Mouse (Mus musculus): Measurements from ENCODE around the gene Vmn1r192. TPM values are rescaled to one million over a fixed set of nuclear protein-coding genes. Genes with fewer than 3 reads are reported as not detected.
"Not testable (repeated sequence)": the region's sequence is repeated elsewhere in the genome, so short reads cannot be mapped to it uniquely, and the experiment has no call there.

Gene Vmn1r192
- not detected in 2 replicates for polyA plus RNA-seq (2015; fragmentation: Nextera tagmentation; extraction: Ambion mirVana)

- H3K4me2 ChIP-seq = no peak within 1 kb of the TSS
- no peaks in the 10 kb centered on the region for H3K36me3 ChIP-seq
- H3K4me3 ChIP-seq = no peak within 1 kb of the TSS
- no peaks in the 10 kb centered on the region for H3K4me1 ChIP-seq (replicated peaks)
- no peak for ATAC-seq (ENCODE audit: low FRiP score)
- no peak within 1 kb of the TSS for H3K27ac ChIP-seq
- H3K9me3 ChIP-seq = no peaks in the 10 kb centered on the region
- no peaks in the 10 kb centered on the region for H3K27me3 ChIP-seq
- no peak within 1 kb of the TSS for H3K9ac ChIP-seq
Observed at GRCm38 (mm10) chr13:22191041-22191440, at the start of gene Vmn1r192. Vmn1r192 (minus strand) TSS chr13:22191141.

GRCm38 (mm10) chr13:22223060-22223459, 32.1 kb upstream of the Vmn1r192 start, which contains the start of gene Vmn1r193:
Vmn1r193 (minus strand) TSS chr13:22223160.
- not testable (repeated sequence) for H3K36me3 ChIP-seq; H3K4me1 ChIP-seq (replicated peaks); ATAC-seq (ENCODE audit: low FRiP score); H3K4me2 ChIP-seq; H3K9ac ChIP-seq; H3K9me3 ChIP-seq; H3K27me3 ChIP-seq; H3K27ac ChIP-seq; H3K4me3 ChIP-seq
- 80% methylated on average over 1 of the region's 1 CpGs for WGBS

- H3K36me3 ChIP-seq; H3K9ac ChIP-seq; H3K4me2 ChIP-seq; H3K4me1 ChIP-seq (replicated peaks); H3K27ac ChIP-seq; H3K9me3 ChIP-seq; ATAC-seq (ENCODE audit: low FRiP score); H3K4me3 ChIP-seq; H3K27me3 ChIP-seq: not testable (repeated sequence)
- WGBS = 71% methylated on average over 3 of the region's 3 CpGs
Observed at GRCm38 (mm10) chr13:22192756-22193155, 1.8 kb upstream of the Vmn1r192 start.

GRCm38 (mm10) chr13:22190385-22190784, 556 bp downstream of the Vmn1r192 start:
- H3K9me3 ChIP-seq = no peaks in the 10 kb centered on the region
- 82% methylated on average over 2 of the region's 2 CpGs for WGBS
- H3K4me1 ChIP-seq (replicated peaks) = no peaks in the 10 kb centered on the region
- no peaks in the 10 kb centered on the region for H3K36me3 ChIP-seq
- no peak overlapping the region for H3K4me3 ChIP-seq
- no peak overlapping the region for H3K9ac ChIP-seq
- no peak for ATAC-seq (ENCODE audit: low FRiP score)
- H3K27ac ChIP-seq = no peak overlapping the region
- H3K4me2 ChIP-seq = no peak overlapping the region
- no peaks in the 10 kb centered on the region for H3K27me3 ChIP-seq

GRCm38 (mm10) chr13:22189313-22189712, 1.6 kb downstream of the Vmn1r192 start:
- H3K27ac ChIP-seq = no peak overlapping the region
- 95% methylated on average over 2 of the region's 2 CpGs for WGBS
- H3K9ac ChIP-seq = no peak overlapping the region
- H3K4me2 ChIP-seq = no peak overlapping the region
- no peaks in the 10 kb centered on the region for H3K36me3 ChIP-seq
- H3K4me1 ChIP-seq (replicated peaks) = no peaks in the 10 kb centered on the region
- H3K9me3 ChIP-seq = no peaks in the 10 kb centered on the region
- no peak overlapping the region for H3K4me3 ChIP-seq
- H3K27me3 ChIP-seq = no peaks in the 10 kb centered on the region
- no peak for ATAC-seq (ENCODE audit: low FRiP score)

- WGBS = 67% methylated on average over 1 of the region's 1 CpGs
Observed at GRCm38 (mm10) chr13:22183869-22184268, 7.1 kb downstream of the Vmn1r192 start, which contains the start of gene Vmn1r191. Vmn1r191 (minus strand) TSS chr13:22183969.

GRCm38 (mm10) chr13:22168416-22168815, 22.5 kb downstream of the Vmn1r192 start:
- H3K36me3 ChIP-seq = no peaks in the 10 kb centered on the region
- WGBS = 92% methylated on average over 15 of the region's 15 CpGs
- H3K9ac ChIP-seq = no peak overlapping the region
- ATAC-seq (ENCODE audit: low FRiP score) = no peak
- H3K27ac ChIP-seq = no peak overlapping the region
- no peak overlapping the region for H3K4me2 ChIP-seq
- no peak overlapping the region for H3K4me3 ChIP-seq
- no peaks in the 10 kb centered on the region for H3K27me3 ChIP-seq
- H3K4me1 ChIP-seq (replicated peaks) = no peaks in the 10 kb centered on the region
- peaks cover 8% of the 10 kb centered on the region for H3K9me3 ChIP-seq

More at GRCm38 (mm10) chr13:22183869-22184268, 7.1 kb downstream of the Vmn1r192 start, which contains the start of gene Vmn1r191:
- no peak within 1 kb of the TSS for H3K9ac ChIP-seq
- no peaks in the 10 kb centered on the region for H3K36me3 ChIP-seq
- no peaks in the 10 kb centered on the region for H3K4me1 ChIP-seq (replicated peaks)
- no peak within 1 kb of the TSS for H3K4me3 ChIP-seq
- no peak within 1 kb of the TSS for H3K4me2 ChIP-seq
- ATAC-seq (ENCODE audit: low FRiP score) = no peak
- H3K9me3 ChIP-seq = no peaks in the 10 kb centered on the region
- H3K27ac ChIP-seq = no peak within 1 kb of the TSS
- H3K27me3 ChIP-seq = no peaks in the 10 kb centered on the region

- H3K9me3 ChIP-seq; H3K4me3 ChIP-seq; H3K4me2 ChIP-seq; H3K36me3 ChIP-seq; H3K27ac ChIP-seq; H3K4me1 ChIP-seq (replicated peaks); H3K27me3 ChIP-seq; H3K9ac ChIP-seq; ATAC-seq (ENCODE audit: low FRiP score): not testable (repeated sequence)
- 82% methylated on average over 5 of the region's 5 CpGs for WGBS
Observed at GRCm38 (mm10) chr13:22136495-22137293, 54.2 kb downstream of the Vmn1r192 start.

Small RNA genes within 50 kb of the gene (microRNA-seq; reads per million reads assigned to microRNA genes)
- gene Gm23282 (not detected), gene Gm25084 (not detected)

Other genes with a start within 250 kb of the Vmn1r192 start
- 16.8 and 19.9 TPM in 2 replicates for gene Zfp184, start 246.0 kb downstream of the Vmn1r192 start, polyA plus RNA-seq (2015; fragmentation: Nextera tagmentation; extraction: Ambion mirVana)
- not detected in 2 replicates for gene Pom121l2, start 209.9 kb downstream of the Vmn1r192 start, polyA plus RNA-seq (2015; fragmentation: Nextera tagmentation; extraction: Ambion mirVana)
- gene Prss16, start 181.4 kb downstream of the Vmn1r192 start, polyA plus RNA-seq (2015; fragmentation: Nextera tagmentation; extraction: Ambion mirVana) = 0.12 and 0.14 TPM in 2 replicates
- 1.9 TPM in 1 of 2 replicates, not detected in the other for gene Hist1h2ah, start 155.6 kb downstream of the Vmn1r192 start, polyA plus RNA-seq (2015; fragmentation: Nextera tagmentation; extraction: Ambion mirVana)
- 0.84 and 3.1 TPM in 2 replicates for gene Hist1h2bk, start 155.3 kb downstream of the Vmn1r192 start, polyA plus RNA-seq (2015; fragmentation: Nextera tagmentation; extraction: Ambion mirVana)
- 12.2 and 12.9 TPM in 2 replicates for gene Hist1h4i, start 149.8 kb downstream of the Vmn1r192 start, polyA plus RNA-seq (2015; fragmentation: Nextera tagmentation; extraction: Ambion mirVana)
- gene Hist1h2ag, start 148.2 kb downstream of the Vmn1r192 start, polyA plus RNA-seq (2015; fragmentation: Nextera tagmentation; extraction: Ambion mirVana) = 11.9 and 17.6 TPM in 2 replicates
- 1.8 and 5.0 TPM in 2 replicates for gene Hist1h2bj, start 147.9 kb downstream of the Vmn1r192 start, polyA plus RNA-seq (2015; fragmentation: Nextera tagmentation; extraction: Ambion mirVana)
- gene Vmn1r188, start 106.7 kb downstream of the Vmn1r192 start, polyA plus RNA-seq (2015; fragmentation: Nextera tagmentation; extraction: Ambion mirVana) = not detected in 2 replicates
- gene Vmn1r189, start 85.3 kb downstream of the Vmn1r192 start, polyA plus RNA-seq (2015; fragmentation: Nextera tagmentation; extraction: Ambion mirVana) = not detected in 2 replicates
- not detected in 2 replicates for gene Vmn1r191, start 7.2 kb downstream of the Vmn1r192 start, polyA plus RNA-seq (2015; fragmentation: Nextera tagmentation; extraction: Ambion mirVana)
- gene Vmn1r193, start 32.0 kb upstream of the Vmn1r192 start, polyA plus RNA-seq (2015; fragmentation: Nextera tagmentation; extraction: Ambion mirVana) = not detected in 2 replicates
- not detected in 2 replicates for gene Vmn1r194, start 53.1 kb upstream of the Vmn1r192 start, polyA plus RNA-seq (2015; fragmentation: Nextera tagmentation; extraction: Ambion mirVana)
- not detected in 2 replicates for gene Vmn1r195, start 79.4 kb upstream of the Vmn1r192 start, polyA plus RNA-seq (2015; fragmentation: Nextera tagmentation; extraction: Ambion mirVana)
- gene Vmn1r196, start 98.8 kb upstream of the Vmn1r192 start, polyA plus RNA-seq (2015; fragmentation: Nextera tagmentation; extraction: Ambion mirVana) = not detected in 2 replicates
- gene Vmn1r197, start 133.4 kb upstream of the Vmn1r192 start, polyA plus RNA-seq (2015; fragmentation: Nextera tagmentation; extraction: Ambion mirVana) = not detected in 2 replicates
- gene Vmn1r198, start 159.2 kb upstream of the Vmn1r192 start, polyA plus RNA-seq (2015; fragmentation: Nextera tagmentation; extraction: Ambion mirVana) = not detected in 2 replicates
- gene Vmn1r199, start 188.7 kb upstream of the Vmn1r192 start, polyA plus RNA-seq (2015; fragmentation: Nextera tagmentation; extraction: Ambion mirVana) = not detected in 2 replicates
- not detected in 2 replicates for gene Vmn1r200, start 199.2 kb upstream of the Vmn1r192 start, polyA plus RNA-seq (2015; fragmentation: Nextera tagmentation; extraction: Ambion mirVana)